Mouse (Mus musculus) retina, postnatal 1 day (tissue): ENCODE results near the gene Coro2b.
A peak's percentile ranks its signal among the peaks of the same experiment; 100 is the strongest.

Source experiments
- DNase-seq: peaks from one replicate; pipeline ENCODE4 v3.0.0-alpha.2; 2012

The Coro2b gene

GRCm38 (mm10) chr9:62432261-62433060 is 104.4 kb downstream of the Coro2b start:
- DNase-seq, result no peak

- DNase-seq, result no peak
Observed at GRCm38 (mm10) chr9:62430741-62431140, 106.1 kb downstream of the Coro2b start.

GRCm38 (mm10) chr9:62427010-62427409 is 109.8 kb downstream of the Coro2b start:
- DNase-seq, result no peak

GRCm38 (mm10) chr9:62426531-62426930 is 110.3 kb downstream of the Coro2b start:
- no peak for DNase-seq

GRCm38 (mm10) chr9:62426021-62426420 is 110.8 kb downstream of the Coro2b start:
- no peak for DNase-seq

- no peak for DNase-seq
Observed at GRCm38 (mm10) chr9:62425265-62425664, 111.6 kb downstream of the Coro2b start.

- no peak for DNase-seq
Observed at GRCm38 (mm10) chr9:62423871-62424270, 113.0 kb downstream of the Coro2b start.

- no peak for DNase-seq
Observed at GRCm38 (mm10) chr9:62422926-62423325, 113.9 kb downstream of the Coro2b start.

GRCm38 (mm10) chr9:62421911-62422310 is 114.9 kb downstream of the Coro2b start:
- DNase-seq, result no peak

GRCm38 (mm10) chr9:62421027-62421426 is 115.8 kb downstream of the Coro2b start:
- peak; percentile 66 for DNase-seq

GRCm38 (mm10) chr9:62420261-62420917 is 116.5 kb downstream of the Coro2b start:
- DNase-seq, result no peak

GRCm38 (mm10) chr9:62418742-62419141 is 118.1 kb downstream of the Coro2b start:
- no peak for DNase-seq

GRCm38 (mm10) chr9:62407357-62408146 is 129.3 kb downstream of the Coro2b start:
- no peak for DNase-seq

GRCm38 (mm10) chr9:62406423-62407013 is 130.3 kb downstream of the Coro2b start:
- no peak for DNase-seq

- DNase-seq, result no peak
Observed at GRCm38 (mm10) chr9:62401589-62401988, 135.3 kb downstream of the Coro2b start.

GRCm38 (mm10) chr9:62400531-62401170 is 136.2 kb downstream of the Coro2b start:
- no peak for DNase-seq

GRCm38 (mm10) chr9:62394163-62394562 is 142.7 kb downstream of the Coro2b start:
- no peak for DNase-seq

- DNase-seq, result peak; percentile 58
Observed at GRCm38 (mm10) chr9:62393531-62393930, 143.3 kb downstream of the Coro2b start.

- DNase-seq, result no peak
Observed at GRCm38 (mm10) chr9:62389735-62390134, 147.1 kb downstream of the Coro2b start.

- DNase-seq, result no peak
Observed at GRCm38 (mm10) chr9:62385727-62386518, 150.9 kb downstream of the Coro2b start.

- DNase-seq, result no peak
Observed at GRCm38 (mm10) chr9:62385062-62385461, 151.8 kb downstream of the Coro2b start.
